ENCODE assay signal across 35 mouse cellular contexts in the genomic region with DNA sequence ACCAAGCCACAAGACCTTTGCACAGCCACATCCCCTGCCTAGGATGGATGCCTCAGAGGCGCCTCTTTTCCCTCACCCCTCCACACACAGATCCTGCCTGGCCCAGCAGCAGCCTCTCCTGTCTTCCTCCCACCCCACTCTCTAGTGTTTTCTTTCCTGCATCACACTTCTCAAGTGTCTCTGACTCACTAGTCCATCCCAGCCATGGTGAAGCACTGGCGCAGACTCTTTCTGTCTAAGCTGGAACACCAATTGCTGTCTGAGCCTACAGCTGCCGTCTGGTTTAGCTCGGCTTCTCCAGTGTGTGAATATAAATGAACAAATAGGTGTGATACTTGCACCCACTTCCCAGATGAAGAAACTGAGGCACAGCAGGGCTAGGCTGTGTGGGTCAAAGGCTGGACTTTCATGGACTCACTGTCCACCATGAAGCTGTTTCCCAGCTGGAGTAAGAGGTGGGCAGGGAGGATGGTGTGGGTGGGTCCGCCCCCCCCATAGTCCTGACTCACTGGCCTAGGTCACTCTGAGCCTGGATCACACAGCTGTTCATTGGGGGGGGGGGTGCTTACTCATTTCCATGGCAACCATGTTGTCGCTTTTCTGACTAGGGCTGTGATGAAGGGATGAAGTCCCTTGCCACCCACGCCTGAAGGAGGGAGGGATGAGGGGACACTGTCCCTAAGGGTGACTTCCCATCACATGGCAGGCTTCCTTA. TPM values are rescaled to one million over a fixed set of nuclear protein-coding genes. Genes with fewer than 3 reads are reported as not detected.
DNase-seq lines count a peak whose midpoint lies in the region; ATAC-seq lines count a peak whose summit lies in the region.
"Had no signal": no experiment of that assay in that cellular context is flagged by ENCODE, and none has a peak within 500 bp of the region (broad histone marks: within the 10 kb centered on the region; RNA-seq: fewer than 3 reads in every experiment).

No protein-coding gene starts in this region.

- H3K27ac ChIP-seq in hindbrain, embryonic 10.5 days, result peak overlapping the region; percentile 37
- no peak overlapping the region for H3K27ac ChIP-seq in hindbrain, embryonic 14.5 days
- H3K27ac ChIP-seq in midbrain, embryonic 10.5 days (replicated peaks), result peak overlapping the region; percentile 42
- no peak overlapping the region for H3K27ac ChIP-seq in midbrain, embryonic 11.5 days (ENCODE audit: low read depth, low read length)
- H3K27ac ChIP-seq: embryonic facial prominence, embryonic 15.5 days; hindbrain, embryonic 13.5 days; liver, embryonic 15.5 days; lung, embryonic 15.5 days; midbrain, embryonic 12.5 days; neural tube, embryonic 12.5 days; stomach, postnatal 0 days had no signal

- H3K4me3 ChIP-seq in hindbrain, embryonic 10.5 days, result no peak overlapping the region
- no peak overlapping the region for H3K4me3 ChIP-seq in hindbrain, embryonic 14.5 days (replicated peaks; ENCODE audit: low read length)
- no peak overlapping the region for H3K4me3 ChIP-seq in midbrain, embryonic 10.5 days
- no peak overlapping the region for H3K4me3 ChIP-seq in midbrain, embryonic 11.5 days (ENCODE audit: low read depth, low read length)
- H3K4me3 ChIP-seq: embryonic facial prominence, embryonic 15.5 days; hindbrain, embryonic 13.5 days; liver, embryonic 15.5 days; lung, embryonic 15.5 days; midbrain, embryonic 12.5 days; neural tube, embryonic 12.5 days had no signal

- H3K9ac ChIP-seq in hindbrain, embryonic 14.5 days, result no peak overlapping the region
- no peak overlapping the region for H3K9ac ChIP-seq in midbrain, embryonic 11.5 days (ENCODE audit: low read length)
- H3K9ac ChIP-seq: embryonic facial prominence, embryonic 15.5 days; forebrain, postnatal 0 days; hindbrain, embryonic 13.5 days; liver, embryonic 15.5 days; lung, embryonic 15.5 days; midbrain, embryonic 12.5 days; neural tube, embryonic 12.5 days had no signal

- H3K4me2 ChIP-seq in hindbrain, embryonic 14.5 days (replicated peaks), result no peak overlapping the region
- no peak overlapping the region for H3K4me2 ChIP-seq in midbrain, embryonic 11.5 days
- H3K4me2 ChIP-seq: embryonic facial prominence, embryonic 15.5 days; hindbrain, embryonic 13.5 days; liver, embryonic 15.5 days; lung, embryonic 15.5 days; midbrain, embryonic 12.5 days; neural tube, embryonic 12.5 days had no signal

- peaks cover 51% of the 10 kb centered on the region for H3K9me3 ChIP-seq in hindbrain, embryonic 10.5 days
- peaks cover 21% of the 10 kb centered on the region for H3K9me3 ChIP-seq in hindbrain, embryonic 14.5 days (ENCODE audit: control insufficient read depth, low read length)
- H3K9me3 ChIP-seq in midbrain, embryonic 10.5 days (replicated peaks), result peaks cover 50% of the 10 kb centered on the region
- peaks cover 23% of the 10 kb centered on the region for H3K9me3 ChIP-seq in midbrain, embryonic 11.5 days (ENCODE audit: control insufficient read depth, low read length)

- WGBS in hindbrain, embryonic 10.5 days, result 83% methylated on average over 7 of the region's 7 CpGs
- 85% methylated on average over 7 of the region's 7 CpGs for WGBS in hindbrain, embryonic 14.5 days
- WGBS in midbrain, embryonic 10.5 days, result 82% methylated on average over 7 of the region's 7 CpGs
- 85% methylated on average over 7 of the region's 7 CpGs for WGBS in midbrain, embryonic 11.5 days

- no peak for DNase-seq in hindbrain, embryonic 10.5 days (ENCODE audit: low spot score)
- no peak for DNase-seq in hindbrain, embryonic 14.5 days (ENCODE audit: low spot score)
- DNase-seq in midbrain, embryonic 10.5 days (ENCODE audit: low spot score), result no peak
- no peak for DNase-seq in midbrain, embryonic 11.5 days (ENCODE audit: low spot score, missing footprints)
- DNase-seq in NIH3T3 (ENCODE audit: low read depth), result peak; percentile 77
- peak; percentile 50 for DNase-seq in right cerebral cortex, postnatal 25 days
- no peak for DNase-seq in heart, adult 11 months
- DNase-seq: adrenal gland, postnatal 14 days; cerebellum, adult 9-10 months; forebrain, postnatal 0 days; gastrocnemius, postnatal 10 days; kidney, adult 2 months; kidney, postnatal 14 days; left cerebral cortex, postnatal 4 days; liver; lung, postnatal 36 days; retina, postnatal 1 day had no signal

- no peaks in the 10 kb centered on the region for H3K27me3 ChIP-seq in hindbrain, embryonic 10.5 days (ENCODE audit: insufficient read depth, poor library complexity, severe bottlenecking)
- no peaks in the 10 kb centered on the region for H3K27me3 ChIP-seq in hindbrain, embryonic 14.5 days (ENCODE audit: control insufficient read depth, insufficient read depth, low read length)
- H3K27me3 ChIP-seq in midbrain, embryonic 10.5 days (ENCODE audit: low read depth, poor library complexity, severe bottlenecking), result no peaks in the 10 kb centered on the region
- H3K27me3 ChIP-seq in midbrain, embryonic 11.5 days (ENCODE audit: control insufficient read depth, insufficient read depth, low read length), result no peaks in the 10 kb centered on the region
- H3K27me3 ChIP-seq: embryonic facial prominence, embryonic 15.5 days; hindbrain, embryonic 13.5 days; liver, embryonic 15.5 days; lung, embryonic 15.5 days; midbrain, embryonic 12.5 days; neural tube, embryonic 12.5 days had no signal

- peaks cover 33% of the 10 kb centered on the region for H3K4me1 ChIP-seq in hindbrain, embryonic 10.5 days (replicated peaks)
- peaks cover 19% of the 10 kb centered on the region for H3K4me1 ChIP-seq in hindbrain, embryonic 14.5 days (replicated peaks; ENCODE audit: control insufficient read depth, insufficient read depth, low read length)
- peaks cover 41% of the 10 kb centered on the region for H3K4me1 ChIP-seq in midbrain, embryonic 10.5 days
- peaks cover 20% of the 10 kb centered on the region for H3K4me1 ChIP-seq in midbrain, embryonic 11.5 days (ENCODE audit: control insufficient read depth, insufficient read depth, low read length)
- H3K4me1 ChIP-seq: liver, embryonic 15.5 days had no signal

- ATAC-seq in hindbrain, embryonic 14.5 days (ENCODE audit: low FRiP score), result no peak
- no peak for ATAC-seq in midbrain, embryonic 11.5 days (ENCODE audit: low FRiP score)
- ATAC-seq in erythroid progenitor cell, adult 5-6 weeks (replicated peaks; ENCODE audit: low FRiP score, poor library complexity, severe bottlenecking), result no peak
- ATAC-seq: forebrain, postnatal 0 days; inflammation-experienced regulatory T-cells, adult 6 months had no signal

- H3K36me3 ChIP-seq in hindbrain, embryonic 10.5 days, result no peaks in the 10 kb centered on the region
- H3K36me3 ChIP-seq in hindbrain, embryonic 14.5 days (replicated peaks; ENCODE audit: control insufficient read depth, insufficient read depth), result no peaks in the 10 kb centered on the region
- no peaks in the 10 kb centered on the region for H3K36me3 ChIP-seq in midbrain, embryonic 10.5 days
- no peaks in the 10 kb centered on the region for H3K36me3 ChIP-seq in midbrain, embryonic 11.5 days (ENCODE audit: control insufficient read depth, insufficient read depth, low read length)
- H3K36me3 ChIP-seq: embryonic facial prominence, embryonic 15.5 days; hindbrain, embryonic 13.5 days; liver, embryonic 15.5 days; lung, embryonic 15.5 days; midbrain, embryonic 12.5 days; neural tube, embryonic 12.5 days had no signal

RNA-seq across cellular contexts. Expression of gene Ptprs, which starts 14.3 kb away (rescaled TPM):
- 109 and 172 TPM in 2 replicates for polyA plus RNA-seq in hindbrain, embryonic 10.5 days (2016; fragmentation: Nextera tagmentation; extraction: Ambion mirVana)
- 272 and 276 TPM in 2 replicates for polyA plus RNA-seq in hindbrain, embryonic 14.5 days (2014; fragmentation: Nextera tagmentation; extraction: Ambion mirVana)
- 89.7 and 131 TPM in 2 replicates for polyA plus RNA-seq in midbrain, embryonic 10.5 days (2016; fragmentation: Nextera tagmentation; extraction: Ambion mirVana)
- 115 and 125 TPM in 2 replicates for polyA plus RNA-seq in midbrain, embryonic 11.5 days (2014; fragmentation: Nextera tagmentation; extraction: Ambion mirVana)
- 7.9 and 10.9 TPM in 2 replicates for total RNA-seq in erythroid progenitor cell, adult 5-6 weeks (2015; ENCODE audit: low replicate concordance)
- 2.1 and 4.7 TPM in 2 replicates for total RNA-seq in erythroid progenitor cell, adult 5-6 weeks (2017; ENCODE audit: low replicate concordance)

RNA-seq across cellular contexts. Expression of gene Znrf4, which starts 21.6 kb away (rescaled TPM):
- not detected in 2 replicates for polyA plus RNA-seq in hindbrain, embryonic 10.5 days (2016; fragmentation: Nextera tagmentation; extraction: Ambion mirVana)
- polyA plus RNA-seq in hindbrain, embryonic 14.5 days (2014; fragmentation: Nextera tagmentation; extraction: Ambion mirVana), result not detected in 2 replicates
- polyA plus RNA-seq in midbrain, embryonic 10.5 days (2016; fragmentation: Nextera tagmentation; extraction: Ambion mirVana), result not detected in 2 replicates
- not detected in 2 replicates for polyA plus RNA-seq in midbrain, embryonic 11.5 days (2014; fragmentation: Nextera tagmentation; extraction: Ambion mirVana)
- total RNA-seq in erythroid progenitor cell, adult 5-6 weeks (2015; ENCODE audit: low replicate concordance), result not detected in 2 replicates
- total RNA-seq in erythroid progenitor cell, adult 5-6 weeks (2017; ENCODE audit: low replicate concordance), result not detected in 2 replicates
- total RNA-seq: adrenal gland, postnatal 14 days; common myeloid progenitor, adult 5-6 weeks; forebrain, postnatal 0 days; gastrocnemius, postnatal 10 days; granulocyte monocyte progenitor cell, adult 5-6 weeks; heart, postnatal 25 days; layer of hippocampus, adult 18-20 months; left cerebral cortex, adult 8-10 months; left cerebral cortex, postnatal 4 days had no signal
- polyA plus RNA-seq: brain, embryonic 14.5 days; embryonic facial prominence, embryonic 15.5 days; heart, embryonic 14.5 days; hindbrain, embryonic 13.5 days; inflammation-experienced regulatory T-cells, adult 6 months; liver, embryonic 15.5 days; lung, embryonic 15.5 days; midbrain, embryonic 12.5 days; neural tube, embryonic 12.5 days; stomach, postnatal 0 days; thymus, postnatal 0 days; urinary bladder, adult 2 months had no signal

Comparison
In these comparisons a context has a peak if more than half of its experiments do, and no peak if none do; other contexts are left out.
1. H3K27ac ChIP-seq: peak in hindbrain, embryonic 10.5 days (single experiment) and midbrain, embryonic 10.5 days (single experiment); none in hindbrain, embryonic 14.5 days (single experiment) and midbrain, embryonic 11.5 days (single experiment).
2. DNase-seq: peak in NIH3T3 (single experiment) and right cerebral cortex, postnatal 25 days (single experiment); none in hindbrain, embryonic 10.5 days (single experiment), hindbrain, embryonic 14.5 days (single experiment), midbrain, embryonic 10.5 days (single experiment), midbrain, embryonic 11.5 days (single experiment) and heart, adult 11 months (single experiment).